Mouse (Mus musculus) liver, adult 10 weeks (tissue): ENCODE measurements around the gene Robo2. TPM values are rescaled to one million over a fixed set of nuclear protein-coding genes. Genes with fewer than 3 reads are reported as not detected.

Source experiments
- polyA plus RNA-seq: library from polyadenylated mRNA; stranded (reverse); fragments of 350-450 nt; fragmentation: Illumina TruSeq; extraction: RNeasy Lipid Tissue Mini Kit (QIAGEN cat#74804); gene quantifications from one replicate; pipeline ENCODE4 v1.2.3, GENCODE M21; 2014; ENCODE audit warnings: low read depth, low replicate concordance

The Robo2 gene
- polyA plus RNA-seq = 1.7 TPM

DNA sequence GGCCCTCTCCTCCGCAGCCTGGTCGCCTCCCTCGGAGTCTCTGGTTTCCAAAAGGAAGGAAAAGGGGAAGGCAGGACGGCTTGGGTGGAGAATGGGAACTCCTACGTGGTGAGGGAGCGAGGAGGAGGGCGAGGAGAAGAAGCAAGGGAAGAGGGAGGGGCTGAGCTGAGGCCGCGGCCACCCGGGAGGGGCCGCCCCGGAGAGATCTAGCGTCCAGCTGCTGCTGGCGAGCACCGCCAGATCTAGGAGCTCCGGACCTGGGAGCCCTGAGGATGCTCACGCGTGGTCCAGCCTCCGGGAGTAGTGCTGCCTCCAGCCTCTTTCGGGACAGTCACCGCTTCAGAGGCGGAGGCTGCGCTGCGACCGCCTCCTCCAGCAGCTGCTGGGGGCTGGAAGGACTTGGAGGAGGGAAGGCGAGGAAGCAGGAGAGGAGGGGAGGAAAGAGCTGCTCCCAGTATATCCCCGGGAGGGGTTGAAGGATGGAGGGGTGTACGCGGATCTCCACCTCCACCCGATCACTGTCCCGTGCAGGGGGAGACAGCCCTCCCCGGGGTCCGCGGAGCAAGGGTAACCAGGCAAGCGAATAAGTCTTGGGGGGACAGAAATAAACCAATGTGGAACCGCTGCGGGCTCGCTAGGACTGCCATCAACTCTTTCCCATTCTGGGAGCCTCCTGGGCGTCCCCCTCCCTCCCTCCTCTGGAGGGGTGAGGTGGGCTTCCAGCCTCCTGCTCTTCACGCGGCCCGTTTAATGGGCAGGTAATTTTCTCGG lies at the start of gene Robo2:
Gene Robo2 (minus strand): TSS at position 345 of the 771 bp plus-strand sequence.

